Mouse (Mus musculus) bone marrow macrophage, adult 2 months (primary cell): ENCODE results near the gene Dnaaf5.

Experiments used
- CTCF ChIP-seq: IDR thresholded peaks from 2 replicates; pipeline ENCODE4 v1.5.1; 2012; ENCODE audit warnings: low read depth, mild to moderate bottlenecking, low read length, moderate library complexity
- POLR2A ChIP-seq: IDR thresholded peaks from 2 replicates; pipeline ENCODE4 v1.6.1; 2012; ENCODE audit warnings: mild to moderate bottlenecking, low read depth, low read length, borderline replicate concordance

DNA sequence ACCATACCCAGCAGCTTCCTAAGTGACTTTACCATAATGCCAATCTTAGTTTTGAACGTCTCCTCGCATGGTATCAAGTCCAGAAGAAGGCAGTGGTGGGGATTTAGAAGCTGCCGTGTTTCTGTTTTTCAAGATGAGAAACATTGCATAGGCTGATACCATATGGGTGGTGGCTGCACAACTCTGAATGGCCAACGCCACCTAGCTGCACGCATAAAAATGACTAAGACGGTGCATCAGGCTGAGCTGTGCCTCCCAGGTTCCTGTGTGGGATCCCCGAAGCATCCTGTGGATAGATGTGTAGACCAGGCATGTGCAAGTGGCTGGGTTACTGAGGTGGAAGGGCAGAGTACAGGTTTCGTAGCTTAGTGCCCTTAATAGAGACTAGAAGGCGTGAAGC is 42.2 kb upstream of the Dnaaf5 start:
- TF ChIP-seq CTCF (no peak), POLR2A (no peak)
